Mouse (Mus musculus) midbrain, embryonic 10.5 days (tissue): Measurements from ENCODE around the gene Ncf2. TPM values are rescaled to one million over a fixed set of nuclear protein-coding genes. Genes with fewer than 3 reads are reported as not detected.
A peak's percentile ranks its signal among the peaks of the same experiment; 100 is the strongest.
"Not testable (repeated sequence)": the region's sequence is repeated elsewhere in the genome, so short reads cannot be mapped to it uniquely, and the experiment has no call there.

Experiments used
- DNase-seq: peaks from one replicate; pipeline ENCODE4 v3.0.0-alpha.2; 2017; ENCODE audit warnings: low spot score
- H3K27ac ChIP-seq: fragments of 300-500 bp; sonication (generic); replicated peaks from 2 replicates; pipeline ENCODE4 v1.5.1; 2016; ENCODE audit warnings: mild to moderate bottlenecking
- H3K27me3 ChIP-seq: fragments of 300-500 bp; sonication (generic); 2 replicates; pipeline ENCODE4 v1.6.1; 2016; ENCODE audit warnings: low read depth, mild to moderate bottlenecking; ENCODE audit not compliant: poor library complexity, severe bottlenecking
- H3K36me3 ChIP-seq: fragments of 300-500 bp; sonication (generic); 2 replicates; pipeline ENCODE4 v1.6.1; 2016; ENCODE audit warnings: mild to moderate bottlenecking, moderate library complexity
- H3K4me1 ChIP-seq: fragments of 300-500 bp; sonication (generic); 2 replicates; pipeline ENCODE4 v1.6.1; 2016
- H3K4me3 ChIP-seq: fragments of 300-500 bp; sonication (generic); 2 replicates; pipeline ENCODE4 v1.5.1; 2016; ENCODE audit warnings: mild to moderate bottlenecking, moderate library complexity
- H3K9me3 ChIP-seq: fragments of 300-500 bp; sonication (generic); replicated peaks from 2 replicates; pipeline ENCODE4 v1.6.1; 2016; ENCODE audit warnings: mild to moderate bottlenecking
- WGBS: fragments of 180-500 bp; shearing (Covaris S2); methylation state at CpG from one replicate; pipeline ENCODE4 v1.1.7; 2016; 5-methylcytosine and 5-hydroxymethylcytosine counted together
- polyA plus RNA-seq: library from polyadenylated mRNA; unstranded; fragments of >200 nt; fragmentation: Nextera tagmentation; extraction: Ambion mirVana; gene quantifications from 2 replicates; pipeline ENCODE4 v1.2.1, GENCODE M21; 2016

Gene Ncf2
- polyA plus RNA-seq, result 2.9 and 3.0 TPM in 2 replicates

- WGBS, result 9% methylated on average over 2 of the region's 2 CpGs
- H3K27ac ChIP-seq, result no peak within 1 kb of the TSS
Measured at GRCm38 (mm10) chr1:152799897-152800296, at the start of gene Ncf2. TSS of gene Ncf2 (plus strand) at chr1:152800194.

DNA sequence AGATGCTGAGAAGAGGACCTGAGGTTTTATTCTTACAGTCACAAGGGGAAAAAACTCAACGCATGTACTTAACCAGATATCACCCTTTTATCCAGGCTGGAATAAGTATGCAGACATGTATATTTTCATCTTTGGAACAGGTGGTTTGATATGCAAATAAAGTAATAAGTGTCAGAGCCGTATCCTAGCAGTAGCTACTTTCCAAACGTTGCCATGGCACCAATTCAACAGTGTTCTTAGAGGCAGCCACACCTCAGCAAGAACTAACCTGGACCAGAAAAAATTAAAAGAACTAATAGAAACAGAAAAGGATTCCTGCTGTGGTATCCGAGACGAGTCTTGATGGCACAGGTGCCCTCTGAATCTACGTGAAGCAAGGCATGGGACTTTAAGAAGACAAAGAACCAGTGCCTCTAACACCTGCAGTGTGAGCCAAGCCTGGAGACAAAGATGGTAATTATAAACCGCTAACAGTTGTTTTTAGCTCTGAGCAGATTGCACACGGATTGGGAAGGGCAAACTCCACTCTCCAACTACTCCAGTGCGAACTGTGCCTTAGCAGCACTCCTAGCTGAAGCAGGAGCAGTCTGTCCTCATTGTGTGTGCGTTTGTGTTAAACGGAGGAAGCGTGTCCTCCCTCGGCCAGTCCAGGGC, 49.6 kb upstream of the Ncf2 start, which contains the start of gene Apobec4:
Gene Apobec4, plus strand, starts transcription at position 240 of the 654 bp plus-strand sequence.
- no peak within 1 kb of the TSS for H3K4me3 ChIP-seq
- H3K27me3 ChIP-seq, result no peaks in the 10 kb centered on the region
- H3K36me3 ChIP-seq, result no peaks in the 10 kb centered on the region
- DNase-seq, result no peak
- no peaks in the 10 kb centered on the region for H3K9me3 ChIP-seq
- H3K27ac ChIP-seq, result no peak within 1 kb of the TSS
- H3K4me1 ChIP-seq, result peaks cover 11% of the 10 kb centered on the region; the same call in 1 of the 2 replicates
- 76% methylated on average over 13 of the region's 13 CpGs for WGBS

More at GRCm38 (mm10) chr1:152799897-152800296, at the start of gene Ncf2:
- Histone ChIP-seq H3K4me1 (peaks cover 14% of the 10 kb centered on the region; the same call in 1 of the 2 replicates), H3K4me3 (no peak within 1 kb of the TSS), H3K36me3 (no peaks in the 10 kb centered on the region), H3K9me3 (no peaks in the 10 kb centered on the region), H3K27me3 (no peaks in the 10 kb centered on the region)
- DNase-seq, result no peak

DNA sequence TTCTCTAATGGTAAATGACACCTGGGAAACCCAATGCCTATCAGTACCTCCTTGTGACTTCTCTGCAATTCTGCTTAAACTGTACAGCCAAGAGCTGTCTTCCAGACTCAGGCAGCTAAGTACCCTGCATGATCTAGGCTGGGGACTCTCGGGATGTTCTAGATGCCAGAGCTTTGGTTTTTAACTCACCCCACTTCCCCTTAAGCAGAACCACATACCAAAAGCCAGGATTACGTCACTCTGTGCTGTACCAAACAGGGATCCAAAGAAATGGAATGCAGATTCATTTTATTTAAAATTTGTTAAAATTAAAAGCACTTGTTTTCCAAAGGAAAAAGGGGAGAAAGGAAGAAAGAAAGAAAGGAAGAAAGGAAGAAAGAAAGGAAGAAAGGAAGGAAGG, 38.2 kb upstream of the Ncf2 start:
- Histone ChIP-seq H3K4me1 (peaks cover 9% of the 10 kb centered on the region), H3K36me3 (no peaks in the 10 kb centered on the region), H3K27me3 (peaks cover 30% of the 10 kb centered on the region), H3K27ac (no peak overlapping the region), H3K4me3 (no peak overlapping the region), H3K9me3 (no peaks in the 10 kb centered on the region)
- 87% methylated on average over 2 of the region's 2 CpGs for WGBS
- no peak for DNase-seq

DNA sequence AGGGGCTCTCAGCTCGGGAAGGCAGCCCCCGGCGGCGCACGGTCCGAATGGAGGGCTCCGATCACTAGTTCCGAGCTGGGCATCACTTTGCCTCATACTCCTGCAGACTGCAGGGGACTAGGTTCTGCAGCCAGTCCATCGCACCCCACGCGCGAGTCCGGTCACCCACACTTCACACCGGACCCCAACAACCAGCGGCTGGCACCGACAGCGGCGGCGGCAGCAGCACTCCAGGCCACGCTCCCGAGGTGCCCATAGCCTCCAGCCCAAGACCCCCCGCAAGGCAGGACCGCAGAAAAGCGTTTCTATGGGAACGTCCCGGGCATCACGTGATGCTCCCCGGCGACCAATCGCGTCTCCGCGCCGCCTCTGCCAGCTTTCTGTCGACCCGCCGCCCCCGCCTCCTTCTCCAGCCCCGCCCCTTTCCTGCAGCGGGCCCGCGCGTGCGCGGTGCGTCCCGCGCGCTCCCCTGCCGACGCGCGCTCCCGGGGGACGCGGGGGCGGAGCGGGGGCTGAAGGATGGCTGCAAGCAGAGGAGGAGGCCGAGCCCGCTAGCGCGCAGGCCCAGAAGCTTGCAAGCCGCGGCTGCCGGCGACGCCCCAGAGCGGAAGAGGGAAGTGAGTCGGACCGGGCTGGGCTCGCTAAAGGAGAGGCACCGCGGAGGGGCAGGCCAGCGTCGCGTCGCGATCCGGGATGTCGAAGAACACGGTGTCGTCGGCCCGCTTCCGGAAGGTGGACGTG, 33.8 kb upstream of the Ncf2 start, which contains the start of the genes Rgl1 and Arpc5:
Gene Rgl1, minus strand, starts transcription at position 320 of the 741 bp plus-strand sequence.
Gene Arpc5, plus strand, starts transcription at position 511 of the 741 bp plus-strand sequence.
- Histone ChIP-seq H3K27ac (peak within 1 kb of the TSS; percentile 91), H3K4me1 (peaks cover 16% of the 10 kb centered on the region), H3K4me3 (peak within 1 kb of the TSS; percentile 79), H3K36me3 (peaks cover 16% of the 10 kb centered on the region), H3K9me3 (no peaks in the 10 kb centered on the region), H3K27me3 (peaks cover 30% of the 10 kb centered on the region)
- under 1% methylated on average over 86 of the region's 86 CpGs for WGBS
- DNase-seq, result peak; percentile 96

- Histone ChIP-seq H3K36me3 (peaks cover 25% of the 10 kb centered on the region), H3K9me3 (no peaks in the 10 kb centered on the region), H3K27ac (peak overlapping the region; percentile 91), H3K4me1 (peaks cover 16% of the 10 kb centered on the region), H3K27me3 (peaks cover 30% of the 10 kb centered on the region), H3K4me3 (peak overlapping the region; percentile 79)
- WGBS, result 2% methylated on average over 60 of the region's 60 CpGs
- no peak for DNase-seq
Measured at GRCm38 (mm10) chr1:152766804-152767748, 32.9 kb upstream of the Ncf2 start.

- peaks cover 16% of the 10 kb centered on the region for H3K4me1 ChIP-seq
- H3K9me3 ChIP-seq, result no peaks in the 10 kb centered on the region
- H3K27me3 ChIP-seq, result peaks cover 30% of the 10 kb centered on the region
- DNase-seq, result peak; percentile 80
- H3K27ac ChIP-seq, result no peak overlapping the region
- peaks cover 32% of the 10 kb centered on the region for H3K36me3 ChIP-seq
- 12% methylated on average over 5 of the region's 5 CpGs for WGBS
- H3K4me3 ChIP-seq, result peak overlapping the region; percentile 79
Measured at GRCm38 (mm10) chr1:152767749-152768488, 32.1 kb upstream of the Ncf2 start.

- no peak overlapping the region for H3K4me3 ChIP-seq
- no peak for DNase-seq
- H3K4me1 ChIP-seq, result peaks cover 8% of the 10 kb centered on the region
- H3K9me3 ChIP-seq, result no peaks in the 10 kb centered on the region
- H3K27ac ChIP-seq, result no peak overlapping the region
- no peaks in the 10 kb centered on the region for H3K27me3 ChIP-seq
- 92% methylated on average over 9 of the region's 9 CpGs for WGBS
- peaks cover 63% of the 10 kb centered on the region for H3K36me3 ChIP-seq
Measured at GRCm38 (mm10) chr1:152771016-152771415, 29.0 kb upstream of the Ncf2 start.

GRCm38 (mm10) chr1:152774601-152775000, 25.4 kb upstream of the Ncf2 start:
- H3K4me3 ChIP-seq, H3K9me3 ChIP-seq, H3K27ac ChIP-seq, H3K4me1 ChIP-seq, H3K27me3 ChIP-seq, DNase-seq: not testable (repeated sequence)
- peaks cover 61% of the 10 kb centered on the region for H3K36me3 ChIP-seq
- 96% methylated on average over 3 of the region's 3 CpGs for WGBS

DNA sequence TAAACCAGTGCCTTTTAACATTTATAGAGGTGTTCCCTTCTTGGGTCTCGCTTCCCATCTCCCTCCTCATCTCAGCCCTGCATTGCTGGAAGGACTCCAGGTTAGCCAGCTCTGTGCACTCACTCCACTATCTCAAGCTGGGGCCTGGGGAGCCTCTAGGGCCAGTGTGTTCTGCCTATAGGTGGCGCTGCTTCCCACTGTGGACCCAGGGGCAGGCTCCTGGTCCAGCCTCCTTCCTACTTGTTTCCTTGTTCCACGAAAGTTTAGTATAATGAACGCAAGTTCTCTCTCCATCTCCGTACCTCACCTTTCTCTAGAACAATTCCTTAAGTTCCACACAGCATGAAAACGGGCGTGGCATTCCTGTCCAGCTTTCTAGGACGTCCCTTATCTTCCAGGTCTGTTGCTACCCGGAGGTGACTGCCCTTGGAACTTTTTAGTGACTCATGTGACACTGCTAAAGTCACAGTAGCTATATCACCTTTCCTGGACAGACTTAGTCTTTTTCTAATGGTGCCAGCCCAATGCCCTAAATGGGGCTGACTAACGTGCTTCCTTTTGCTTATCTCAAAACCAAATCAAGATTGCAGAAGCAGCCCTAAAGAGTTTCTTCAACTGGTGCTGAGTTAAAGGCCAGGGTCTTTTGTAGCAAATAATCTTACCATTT, 20.8 kb upstream of the Ncf2 start:
- peak; percentile 63 for DNase-seq
- no peak overlapping the region for H3K4me3 ChIP-seq
- peaks cover 24% of the 10 kb centered on the region for H3K36me3 ChIP-seq
- no peaks in the 10 kb centered on the region for H3K4me1 ChIP-seq
- H3K9me3 ChIP-seq, result no peaks in the 10 kb centered on the region
- 41% methylated on average over 10 of the region's 10 CpGs for WGBS
- H3K27me3 ChIP-seq, result no peaks in the 10 kb centered on the region
- H3K27ac ChIP-seq, result no peak overlapping the region

DNA sequence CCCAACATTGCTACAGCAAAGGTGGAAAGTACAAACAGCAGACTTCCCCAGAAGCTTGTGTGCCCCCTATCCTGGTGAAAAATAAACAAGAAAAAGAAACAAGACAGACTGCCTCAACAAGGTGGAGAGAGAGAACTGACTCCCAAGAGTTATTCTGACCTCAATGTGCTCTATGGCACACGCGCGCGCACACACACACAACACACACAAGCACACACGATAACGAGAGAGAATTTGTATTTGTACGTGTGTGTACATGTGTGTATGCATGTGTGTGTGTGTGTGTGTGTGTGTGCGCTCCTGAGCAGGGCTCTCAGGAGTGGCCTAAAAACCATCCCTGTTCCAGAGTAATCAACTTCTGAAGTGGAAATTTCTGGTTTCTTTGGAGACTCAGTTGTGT, 15.4 kb upstream of the Ncf2 start:
- no peaks in the 10 kb centered on the region for H3K27me3 ChIP-seq
- DNase-seq, result no peak
- no peak overlapping the region for H3K27ac ChIP-seq
- WGBS, result 95% methylated on average over 8 of the region's 8 CpGs
- H3K36me3 ChIP-seq, result no peaks in the 10 kb centered on the region
- H3K9me3 ChIP-seq, result no peaks in the 10 kb centered on the region
- no peak overlapping the region for H3K4me3 ChIP-seq
- H3K4me1 ChIP-seq, result peaks cover 17% of the 10 kb centered on the region

GRCm38 (mm10) chr1:152785446-152785845, 14.5 kb upstream of the Ncf2 start:
- 92% methylated on average over 3 of the region's 3 CpGs for WGBS
- H3K9me3 ChIP-seq, H3K36me3 ChIP-seq, H3K27me3 ChIP-seq, H3K4me3 ChIP-seq, H3K27ac ChIP-seq, DNase-seq: not testable (repeated sequence)
- peaks cover 19% of the 10 kb centered on the region for H3K4me1 ChIP-seq
